Mouse (Mus musculus) activated CD4-positive, CD25-positive, alpha-beta regulatory T cell, adult 9 weeks (primary cell): Measurements from ENCODE around the gene Sec22c. TPM values are rescaled to one million over a fixed set of nuclear protein-coding genes. Genes with fewer than 3 reads are reported as not detected.

Experiments used
- polyA plus RNA-seq: library from polyadenylated mRNA; unstranded; fragments of 100-300 nt; shearing (Covaris generic); gene quantifications from one replicate; pipeline ENCODE4 v1.2.1, GENCODE M21; 2017

The Sec22c gene
- 29.2 TPM for polyA plus RNA-seq

GRCm38 (mm10) chr9:121704646-121705625 lies at the start of gene Sec22c:
Gene Sec22c, minus strand, starts transcription at chr9:121705490.

GRCm38 (mm10) chr9:121718792-121719318 lies 13.6 kb upstream of the Sec22c start, which contains the start of gene Nktr:
Gene Nktr, plus strand, starts transcription at chr9:121719169.

GRCm38 (mm10) chr9:121709898-121710583 lies 4.8 kb upstream of the Sec22c start, which contains the start of gene Ss18l2:
Gene Ss18l2, plus strand, starts transcription at chr9:121710329.

GRCm38 (mm10) chr9:121642401-121643181 lies 62.7 kb downstream of the Sec22c start, which contains the start of gene Vipr1:
Gene Vipr1, plus strand, starts transcription at chr9:121642716.

GRCm38 (mm10) chr9:121642001-121642400 lies 63.3 kb downstream of the Sec22c start, which contains the start of gene Lyzl4:
Gene Lyzl4, minus strand, starts transcription at chr9:121642096.

Other genes starting within 250 kb of the Sec22c start
- gene Cck, start 209.8 kb downstream of the Sec22c start, polyA plus RNA-seq = not detected
- gene Lyzl4, start 63.4 kb downstream of the Sec22c start, polyA plus RNA-seq = not detected
- gene Vipr1, start 62.8 kb downstream of the Sec22c start, polyA plus RNA-seq = 2.0 TPM
- 35.7 TPM for gene Ss18l2, start 4.8 kb upstream of the Sec22c start, polyA plus RNA-seq
- 119 TPM for gene Nktr, start 13.7 kb upstream of the Sec22c start, polyA plus RNA-seq
- 0.23 TPM for gene Zfp651, start 53.8 kb upstream of the Sec22c start, polyA plus RNA-seq
- not detected for gene Klhl40, start 72.1 kb upstream of the Sec22c start, polyA plus RNA-seq
- gene Hhatl, start 87.0 kb upstream of the Sec22c start, polyA plus RNA-seq = not detected
- gene Ccdc13, start 134.0 kb upstream of the Sec22c start, polyA plus RNA-seq = not detected
- gene Higd1a, start 152.9 kb upstream of the Sec22c start, polyA plus RNA-seq = 112 TPM
- not detected for gene Ackr2, start 192.9 kb upstream of the Sec22c start, polyA plus RNA-seq
- gene Cyp8b1, start 210.8 kb upstream of the Sec22c start, polyA plus RNA-seq = not detected
- gene Fam198a, start 245.5 kb upstream of the Sec22c start, polyA plus RNA-seq = 0.33 TPM